Mouse (Mus musculus): ENCODE results near the gene Cpm. TPM values are rescaled to one million over a fixed set of nuclear protein-coding genes. Genes with fewer than 3 reads are reported as not detected.
"Not testable (repeated sequence)": the region's sequence is repeated elsewhere in the genome, so short reads cannot be mapped to it uniquely, and the experiment has no call there.

Gene Cpm
- polyA plus RNA-seq, 1 experiment from 2014 or later, result 3.1 TPM

DNA sequence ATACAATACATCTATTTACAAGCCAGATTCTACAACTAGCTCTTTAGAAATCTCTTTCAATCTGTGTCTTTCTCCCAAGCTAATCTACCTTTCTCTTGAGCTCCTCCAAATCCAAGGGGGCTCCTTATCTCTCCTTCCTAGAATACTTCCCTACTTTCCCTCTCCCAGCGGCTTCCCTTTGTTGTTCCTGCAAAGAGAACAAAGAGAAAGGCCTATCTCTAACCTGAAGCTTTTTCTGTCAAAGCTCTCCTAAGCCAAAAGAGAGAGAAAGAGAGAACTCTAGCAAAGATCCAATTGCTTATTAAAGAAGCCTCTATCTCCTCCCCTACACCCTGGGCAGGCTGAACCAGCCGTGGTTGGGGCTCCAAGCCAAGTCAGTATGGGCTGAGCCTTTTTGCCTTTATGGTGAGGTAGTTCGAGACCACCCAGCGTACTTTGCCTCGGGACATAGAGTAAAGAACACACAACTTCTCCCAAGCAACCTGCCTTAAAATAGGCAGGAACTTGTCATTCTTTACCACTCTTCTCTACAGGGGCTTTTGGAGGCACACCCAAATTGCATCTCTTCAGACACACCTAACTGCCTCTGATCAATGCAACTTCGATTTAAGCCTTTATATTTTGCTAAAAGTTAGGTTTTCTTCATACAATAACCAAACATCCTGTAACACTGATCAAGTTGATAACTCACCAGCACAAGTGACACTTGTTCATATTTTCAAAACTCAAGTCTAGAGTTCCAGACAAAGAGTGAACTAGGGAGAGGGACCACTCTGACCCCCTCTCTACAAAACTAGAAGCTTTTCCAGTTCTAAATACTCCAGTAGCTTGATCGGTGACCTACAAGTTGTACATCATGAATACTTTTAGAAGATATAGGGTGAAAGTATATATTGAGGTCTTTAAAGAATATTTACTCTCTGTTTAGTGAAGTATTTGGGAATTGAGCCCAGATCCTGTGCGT is 16.4 kb upstream of the Cpm start:
- H3K4me2 ChIP-seq, result no peak overlapping the region
- H3K36me3 ChIP-seq, result no peaks in the 10 kb centered on the region
- H3K27ac ChIP-seq, result no peak overlapping the region
- no peak for ATAC-seq (ENCODE audit: low FRiP score)
- H3K9ac ChIP-seq, result no peak overlapping the region
- no peaks in the 10 kb centered on the region for H3K27me3 ChIP-seq
- no peaks in the 10 kb centered on the region for H3K9me3 ChIP-seq
- WGBS, result 85% methylated on average over 8 of the region's 8 CpGs
- no peak overlapping the region for H3K4me3 ChIP-seq
- no peaks in the 10 kb centered on the region for H3K4me1 ChIP-seq (replicated peaks)

DNA sequence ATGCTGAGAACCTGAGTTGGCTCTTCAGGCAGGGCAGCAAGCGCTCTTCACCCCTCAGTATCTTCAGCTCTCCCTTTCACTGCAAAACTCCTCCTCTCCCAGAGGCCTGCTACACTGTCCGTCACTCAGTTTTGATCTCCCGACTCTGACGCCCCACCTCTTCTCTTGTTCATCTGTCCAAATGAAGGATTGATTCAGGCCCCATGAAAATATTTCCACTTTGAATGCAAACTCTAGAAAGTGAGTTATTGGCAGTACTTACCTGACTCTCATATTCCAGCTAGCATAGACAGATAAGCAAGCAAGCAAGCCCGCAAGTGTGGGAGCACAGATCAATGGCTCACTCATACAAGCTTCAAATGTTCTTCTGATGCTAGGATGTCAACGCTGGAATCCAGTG is 15.3 kb upstream of the Cpm start:
- WGBS, result 78% methylated on average over 6 of the region's 6 CpGs

DNA sequence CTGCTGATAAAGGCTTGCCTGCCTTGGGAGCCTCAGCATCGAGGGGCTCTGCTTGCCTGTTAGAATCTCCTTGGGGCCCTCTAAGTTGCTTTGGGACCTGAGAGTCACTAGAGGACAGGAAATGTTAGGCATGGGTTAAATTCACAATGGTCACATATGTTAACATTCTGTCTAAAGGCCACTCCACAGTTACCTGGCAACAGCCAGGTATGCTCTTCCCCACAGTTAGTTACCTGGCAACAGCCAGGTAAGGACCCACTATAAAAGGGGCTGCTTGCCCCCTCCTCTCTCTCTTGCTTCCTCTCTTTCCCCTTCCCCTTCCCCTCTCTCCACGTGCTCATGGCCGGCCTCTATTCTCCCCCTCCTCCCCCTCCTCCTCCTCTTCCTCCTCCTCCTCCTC is 14.9 kb upstream of the Cpm start:
- WGBS, result 73% methylated on average over 3 of the region's 3 CpGs
- Histone ChIP-seq H3K4me2 (no peak overlapping the region), H3K36me3 (no peaks in the 10 kb centered on the region), H3K27me3 (no peaks in the 10 kb centered on the region), H3K27ac (no peak overlapping the region), H3K4me3 (no peak overlapping the region), H3K9ac (no peak overlapping the region), H3K4me1 (replicated peaks) (no peaks in the 10 kb centered on the region), H3K9me3 (no peaks in the 10 kb centered on the region)
- ATAC-seq (ENCODE audit: low FRiP score), result no peak

More for the DNA sequence above, 15.3 kb upstream of the Cpm start:
- H3K27ac ChIP-seq, result no peak overlapping the region
- H3K9me3 ChIP-seq, result no peaks in the 10 kb centered on the region
- no peak overlapping the region for H3K4me3 ChIP-seq
- ATAC-seq (ENCODE audit: low FRiP score), result no peak
- H3K4me1 ChIP-seq (replicated peaks), result no peaks in the 10 kb centered on the region
- H3K27me3 ChIP-seq, result no peaks in the 10 kb centered on the region
- no peak overlapping the region for H3K9ac ChIP-seq
- no peaks in the 10 kb centered on the region for H3K36me3 ChIP-seq
- no peak overlapping the region for H3K4me2 ChIP-seq

DNA sequence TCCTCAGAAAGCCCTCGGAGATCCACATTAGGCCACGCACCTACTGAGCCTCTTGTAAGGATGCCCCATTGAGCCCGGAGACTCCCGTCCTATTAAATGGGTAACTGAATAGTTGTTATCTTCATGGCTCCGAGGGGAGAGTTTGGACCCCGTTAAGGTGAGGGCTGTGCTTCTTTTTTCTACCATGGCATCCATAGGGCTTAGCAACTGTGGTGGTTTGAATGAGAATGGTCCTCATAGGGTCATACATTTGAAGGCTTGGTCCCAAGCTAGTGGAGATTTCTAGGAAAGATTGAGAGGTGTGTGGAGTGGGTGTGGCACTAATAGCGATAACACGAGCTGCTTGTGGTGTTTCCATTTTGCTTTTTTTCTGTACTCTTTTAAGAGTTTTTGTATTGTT is 14.1 kb upstream of the Cpm start:
- no peak overlapping the region for H3K27ac ChIP-seq
- H3K9ac ChIP-seq, result no peak overlapping the region
- no peaks in the 10 kb centered on the region for H3K36me3 ChIP-seq
- ATAC-seq (ENCODE audit: low FRiP score), result no peak
- 91% methylated on average over 8 of the region's 8 CpGs for WGBS
- no peak overlapping the region for H3K4me2 ChIP-seq
- H3K27me3 ChIP-seq, result no peaks in the 10 kb centered on the region
- no peaks in the 10 kb centered on the region for H3K9me3 ChIP-seq
- H3K4me3 ChIP-seq, result no peak overlapping the region
- H3K4me1 ChIP-seq (replicated peaks), result no peaks in the 10 kb centered on the region

- no peak for ATAC-seq (ENCODE audit: low FRiP score)
- no peaks in the 10 kb centered on the region for H3K4me1 ChIP-seq (replicated peaks)
- no peak overlapping the region for H3K9ac ChIP-seq
- H3K27me3 ChIP-seq, result no peaks in the 10 kb centered on the region
- H3K4me3 ChIP-seq, result no peak overlapping the region
- no peaks in the 10 kb centered on the region for H3K36me3 ChIP-seq
- H3K4me2 ChIP-seq, result no peak overlapping the region
- 79% methylated on average over 4 of the region's 4 CpGs for WGBS
- H3K27ac ChIP-seq, result no peak overlapping the region
- no peaks in the 10 kb centered on the region for H3K9me3 ChIP-seq
Observed at GRCm38 (mm10) chr10:117615746-117616145, 13.6 kb upstream of the Cpm start.

- Histone ChIP-seq H3K4me1 (replicated peaks) (no peaks in the 10 kb centered on the region), H3K27me3 (no peaks in the 10 kb centered on the region), H3K4me3 (no peak overlapping the region), H3K27ac (no peak overlapping the region), H3K9ac (no peak overlapping the region), H3K36me3 (no peaks in the 10 kb centered on the region), H3K4me2 (no peak overlapping the region), H3K9me3 (no peaks in the 10 kb centered on the region)
- ATAC-seq (ENCODE audit: low FRiP score), result no peak
- WGBS, result 92% methylated on average over 6 of the region's 6 CpGs
Observed at GRCm38 (mm10) chr10:117616191-117616680, 13.1 kb upstream of the Cpm start.

DNA sequence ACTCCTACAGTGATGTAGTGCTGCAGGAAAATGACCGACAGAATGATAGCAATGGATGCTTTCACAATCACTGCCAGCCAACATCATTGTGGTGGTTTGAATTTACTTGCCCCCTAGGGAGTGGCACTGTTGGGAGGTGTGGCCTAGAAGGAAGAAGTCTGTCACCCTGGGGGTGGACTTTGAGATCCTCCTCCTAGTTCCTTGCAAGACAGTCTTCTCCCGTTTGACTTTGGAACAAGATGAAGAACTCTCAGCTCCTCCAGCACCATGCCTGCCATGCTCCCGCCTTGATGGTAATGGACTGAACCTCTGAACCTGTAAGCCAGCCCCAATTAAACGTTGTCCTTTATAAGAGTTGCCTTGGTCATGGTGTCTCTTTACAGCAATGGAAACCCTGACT is 12.5 kb upstream of the Cpm start:
- ATAC-seq (ENCODE audit: low FRiP score); H3K4me3 ChIP-seq; H3K4me1 ChIP-seq (replicated peaks); H3K9ac ChIP-seq; H3K27ac ChIP-seq; H3K27me3 ChIP-seq; H3K36me3 ChIP-seq; H3K9me3 ChIP-seq; H3K4me2 ChIP-seq: not testable (repeated sequence)
- whole genome bisulfite sequencing, result 86% methylated on average over 4 of the region's 4 CpGs

DNA sequence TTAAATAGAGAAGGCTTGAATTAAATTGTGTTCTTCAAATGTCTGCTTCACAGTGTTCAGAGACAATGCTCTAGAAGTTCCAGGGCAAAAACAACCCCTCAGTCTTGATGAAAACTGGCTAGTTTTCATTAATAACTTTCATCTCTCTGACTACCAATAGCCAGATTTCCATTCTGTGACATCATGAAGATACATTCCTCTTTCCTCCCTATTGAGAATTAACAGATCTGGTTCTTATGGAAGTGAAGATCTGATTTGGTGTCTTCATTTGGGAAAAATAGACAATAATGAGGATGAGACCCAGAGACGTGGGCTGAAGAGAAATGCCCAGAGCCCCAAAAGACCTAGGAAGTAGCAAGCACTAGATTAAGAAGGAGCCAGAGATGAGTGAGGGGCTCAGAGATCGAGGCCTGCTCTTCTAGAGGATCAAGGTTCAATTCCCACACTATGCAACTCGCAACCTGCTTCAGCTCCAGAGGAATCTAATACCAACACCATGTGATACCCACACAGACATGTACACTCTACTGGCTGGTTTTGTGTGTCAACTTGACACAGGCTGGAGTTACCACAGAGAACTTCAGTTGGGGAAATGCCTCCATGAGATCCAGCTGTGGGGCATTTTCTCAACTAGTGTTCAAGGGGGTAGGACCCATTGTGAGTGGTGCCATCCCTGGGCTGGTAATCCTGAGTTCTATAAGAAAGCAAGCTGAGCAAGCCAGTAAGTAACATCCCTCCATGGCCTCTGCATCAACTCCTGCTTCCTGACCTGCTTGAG is 11.5 kb upstream of the Cpm start:
- no peak overlapping the region for H3K27ac ChIP-seq
- no peaks in the 10 kb centered on the region for H3K36me3 ChIP-seq
- no peak overlapping the region for H3K4me3 ChIP-seq
- 94% methylated on average over 3 of the region's 3 CpGs for WGBS
- no peak overlapping the region for H3K4me2 ChIP-seq
- no peaks in the 10 kb centered on the region for H3K9me3 ChIP-seq
- no peaks in the 10 kb centered on the region for H3K27me3 ChIP-seq
- no peak overlapping the region for H3K9ac ChIP-seq
- ATAC-seq (ENCODE audit: low FRiP score), result no peak
- H3K4me1 ChIP-seq (replicated peaks), result no peaks in the 10 kb centered on the region

- ATAC-seq (ENCODE audit: low FRiP score), result no peak
- 89% methylated on average over 27 of the region's 27 CpGs for WGBS
- H3K9me3 ChIP-seq, result no peaks in the 10 kb centered on the region
- no peaks in the 10 kb centered on the region for H3K27me3 ChIP-seq
- no peak overlapping the region for H3K9ac ChIP-seq
- H3K4me3 ChIP-seq, result no peak overlapping the region
- no peaks in the 10 kb centered on the region for H3K4me1 ChIP-seq (replicated peaks)
- no peak overlapping the region for H3K4me2 ChIP-seq
- H3K36me3 ChIP-seq, result no peaks in the 10 kb centered on the region
- no peak overlapping the region for H3K27ac ChIP-seq
Observed at GRCm38 (mm10) chr10:117619041-117619861, 10.0 kb upstream of the Cpm start.

DNA sequence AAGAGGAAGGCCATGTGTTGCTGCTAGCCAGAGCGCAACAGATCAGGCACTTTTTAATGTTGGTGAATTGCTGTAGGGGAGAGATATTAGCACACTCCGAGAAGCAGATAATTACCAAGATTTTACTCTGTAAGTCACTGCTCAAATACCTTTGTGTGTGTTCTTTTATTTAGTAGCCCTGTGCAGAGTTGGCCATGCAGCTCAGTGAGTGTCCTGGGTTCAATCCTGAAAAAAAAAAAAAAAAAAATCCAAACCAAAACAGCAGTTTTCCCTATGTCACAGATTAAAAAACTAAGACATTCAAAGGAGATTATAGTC is 9.5 kb upstream of the Cpm start:
- Histone ChIP-seq H3K4me2 (no peak overlapping the region), H3K36me3 (no peaks in the 10 kb centered on the region), H3K4me3 (no peak overlapping the region), H3K27me3 (no peaks in the 10 kb centered on the region), H3K9ac (no peak overlapping the region), H3K27ac (no peak overlapping the region), H3K9me3 (no peaks in the 10 kb centered on the region), H3K4me1 (replicated peaks) (no peaks in the 10 kb centered on the region)
- no peak for ATAC-seq (ENCODE audit: low FRiP score)
- WGBS, result 86% methylated on average over 2 of the region's 2 CpGs

DNA sequence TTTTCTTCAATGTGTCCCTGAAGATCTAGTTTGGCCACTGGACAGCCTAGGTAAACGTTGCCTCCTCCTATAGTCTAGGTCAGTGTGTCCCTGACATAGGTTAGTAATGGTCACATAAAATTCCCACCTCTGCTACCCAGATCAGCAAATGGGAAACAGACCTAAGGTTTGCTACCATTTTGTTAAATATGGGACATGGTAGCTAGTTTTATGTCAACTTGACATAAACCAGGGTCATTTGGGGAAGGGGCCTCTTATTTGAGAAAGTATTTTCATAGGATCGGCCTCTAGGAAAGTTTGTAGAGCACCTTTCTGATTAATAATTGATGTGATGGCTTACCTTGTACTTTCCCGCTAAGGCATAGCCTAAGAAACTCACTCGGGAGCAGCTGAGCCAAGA is 8.8 kb upstream of the Cpm start:
- no peak for ATAC-seq (ENCODE audit: low FRiP score)
- no peaks in the 10 kb centered on the region for H3K9me3 ChIP-seq
- H3K9ac ChIP-seq, result no peak overlapping the region
- 93% methylated on average over 4 of the region's 4 CpGs for WGBS
- H3K36me3 ChIP-seq, result no peaks in the 10 kb centered on the region
- no peak overlapping the region for H3K27ac ChIP-seq
- H3K4me2 ChIP-seq, result no peak overlapping the region
- no peaks in the 10 kb centered on the region for H3K4me1 ChIP-seq (replicated peaks)
- no peaks in the 10 kb centered on the region for H3K27me3 ChIP-seq
- no peak overlapping the region for H3K4me3 ChIP-seq

GRCm38 (mm10) chr10:117620934-117621501 is 8.3 kb upstream of the Cpm start:
- WGBS, result 72% methylated on average over 3 of the region's 3 CpGs
- no peak overlapping the region for H3K4me2 ChIP-seq
- ATAC-seq (ENCODE audit: low FRiP score), result no peak
- no peaks in the 10 kb centered on the region for H3K9me3 ChIP-seq
- no peaks in the 10 kb centered on the region for H3K36me3 ChIP-seq
- H3K4me3 ChIP-seq, result no peak overlapping the region
- no peak overlapping the region for H3K27ac ChIP-seq
- no peaks in the 10 kb centered on the region for H3K4me1 ChIP-seq (replicated peaks)
- H3K27me3 ChIP-seq, result no peaks in the 10 kb centered on the region
- no peak overlapping the region for H3K9ac ChIP-seq
